Mouse (Mus musculus) spleen, adult 2 months (tissue): ENCODE results near the gene Tgoln1. TPM values are rescaled to one million over a fixed set of nuclear protein-coding genes. Genes with fewer than 3 reads are reported as not detected.

Source experiments
- DNase-seq, 2 experiments: peaks; one replicate each; pipeline versions ENCODE4 v3.0.0 to v3.0.0-alpha.2; 2012 to 2021; ENCODE audit warnings: low spot score in 2 of 2, low read depth in 1 of 2
- H3K27ac ChIP-seq: fragments of 200-500 bp; 2 replicates; pipeline ENCODE4 v1.5.1; 2012; ENCODE audit warnings: low read length, inconsistent platforms; ENCODE audit not compliant: insufficient read depth
- H3K27me3 ChIP-seq: fragments of 200-500 bp; 2 replicates; pipeline ENCODE4 v1.6.1; 2012; ENCODE audit warnings: mild to moderate bottlenecking, moderate library complexity, low read length, inconsistent platforms; ENCODE audit not compliant: control insufficient read depth, insufficient read depth
- H3K36me3 ChIP-seq: fragments of 200-500 bp; 2 replicates; pipeline ENCODE4 v1.6.1; 2012; ENCODE audit warnings: mild to moderate bottlenecking, low read length, inconsistent platforms; ENCODE audit not compliant: control insufficient read depth, insufficient read depth
- H3K4me1 ChIP-seq: fragments of 200-500 bp; 2 replicates; pipeline ENCODE4 v1.6.1; 2011; ENCODE audit warnings: inconsistent platforms; ENCODE audit not compliant: control insufficient read depth, insufficient read depth, insufficient read length
- H3K4me3 ChIP-seq: fragments of 200-500 bp; 2 replicates; pipeline ENCODE4 v1.5.1; 2011; ENCODE audit warnings: mild to moderate bottlenecking, inconsistent platforms; ENCODE audit not compliant: insufficient read depth, insufficient read length; ENCODE audit errors: extremely low read depth
- CTCF ChIP-seq: fragments of 200-500 bp; IDR thresholded peaks from 2 replicates; pipeline ENCODE4 v1.5.1; 2011; ENCODE audit warnings: mild to moderate bottlenecking, inconsistent platforms; ENCODE audit not compliant: insufficient read depth, insufficient read length, insufficient replicate concordance; ENCODE audit errors: extremely low read depth
- POLR2A ChIP-seq: fragments of 200-500 bp; IDR thresholded peaks from 2 replicates; pipeline ENCODE4 v1.6.1; 2011; ENCODE audit warnings: low read depth, low read length, inconsistent platforms
- WGBS: fragments of 180-500 bp; shearing (Covaris S2); methylation state at CpG from one replicate; pipeline ENCODE4 v1.1.7; 2018; 5-methylcytosine and 5-hydroxymethylcytosine counted together
- polyA plus RNA-seq: library from polyadenylated mRNA; depleted of rRNA; stranded (reverse); fragments of >200 nt; gene quantifications from 2 replicates; pipeline ENCODE4 v1.2.3, GENCODE M21; 2012

Gene Tgoln1
- polyA plus RNA-seq, 1 experiment = 14.9 TPM

GRCm38 (mm10) chr6:72655309-72656052 lies 38.7 kb upstream of the Tgoln1 start:
- Histone ChIP-seq H3K27ac (no peak overlapping the region), H3K4me3 (peak overlapping the region; percentile 42; the same call in 1 of the 2 replicates), H3K36me3 (no peaks in the 10 kb centered on the region), H3K4me1 (no peaks in the 10 kb centered on the region), H3K27me3 (no peaks in the 10 kb centered on the region)
- peak in 1 of 2 experiments; percentile 6 for DNase-seq
- 26% methylated on average over 20 of the region's 20 CpGs for WGBS
- TF ChIP-seq CTCF (no peak), POLR2A (no peak)

- Histone ChIP-seq H3K27ac (no peak overlapping the region), H3K36me3 (no peaks in the 10 kb centered on the region), H3K4me1 (no peaks in the 10 kb centered on the region), H3K27me3 (no peaks in the 10 kb centered on the region), H3K4me3 (no peak overlapping the region)
- TF ChIP-seq CTCF (no peak), POLR2A (no peak)
- 96% methylated on average over 6 of the region's 6 CpGs for WGBS
- no peak for DNase-seq
These were observed 37.6 kb upstream of the Tgoln1 start for GRCm38 (mm10) chr6:72654355-72654754.

GRCm38 (mm10) chr6:72653419-72653818 lies 36.6 kb upstream of the Tgoln1 start:
- Histone ChIP-seq H3K36me3 (no peaks in the 10 kb centered on the region), H3K27me3 (no peaks in the 10 kb centered on the region), H3K4me3 (no peak overlapping the region), H3K27ac (no peak overlapping the region), H3K4me1 (no peaks in the 10 kb centered on the region)
- 84% methylated on average over 7 of the region's 7 CpGs for WGBS
- TF ChIP-seq CTCF (no peak), POLR2A (no peak)
- no peak for DNase-seq

GRCm38 (mm10) chr6:72650338-72650851 lies 33.6 kb upstream of the Tgoln1 start:
- DNase-seq = no peak
- Histone ChIP-seq H3K36me3 (no peaks in the 10 kb centered on the region), H3K27me3 (no peaks in the 10 kb centered on the region), H3K27ac (no peak overlapping the region), H3K4me1 (no peaks in the 10 kb centered on the region), H3K4me3 (no peak overlapping the region)
- TF ChIP-seq CTCF (no peak), POLR2A (no peak)
- 88% methylated on average over 10 of the region's 10 CpGs for WGBS

- no peak for DNase-seq
- Histone ChIP-seq H3K27ac (no peak overlapping the region), H3K4me1 (no peaks in the 10 kb centered on the region), H3K4me3 (no peak overlapping the region), H3K27me3 (no peaks in the 10 kb centered on the region), H3K36me3 (no peaks in the 10 kb centered on the region)
- 93% methylated on average over 12 of the region's 12 CpGs for whole genome bisulfite sequencing
- TF ChIP-seq POLR2A (no peak), CTCF (no peak)
These were observed 31.3 kb upstream of the Tgoln1 start for GRCm38 (mm10) chr6:72648002-72648595.

- H3K27me3 ChIP-seq = no peaks in the 10 kb centered on the region
- H3K27ac ChIP-seq = no peak overlapping the region
- peak; percentile 29 to 48 for DNase-seq
- no peaks in the 10 kb centered on the region for H3K36me3 ChIP-seq
- TF ChIP-seq POLR2A (no peak), CTCF (peak; percentile 64; the same call in 1 of the 2 replicates)
- H3K4me3 ChIP-seq = no peak overlapping the region
- H3K4me1 ChIP-seq = no peaks in the 10 kb centered on the region
- WGBS = 68% methylated on average over 10 of the region's 10 CpGs
These were observed 30.6 kb upstream of the Tgoln1 start for GRCm38 (mm10) chr6:72647383-72647820.

- TF ChIP-seq CTCF = no peak
- TF ChIP-seq POLR2A = no peak
- H3K27me3 ChIP-seq = no peaks in the 10 kb centered on the region
- H3K27ac ChIP-seq = no peak overlapping the region
- H3K36me3 ChIP-seq = no peaks in the 10 kb centered on the region
- H3K4me1 ChIP-seq = no peaks in the 10 kb centered on the region
- DNase-seq = no peak
- WGBS = 91% methylated on average over 7 of the region's 7 CpGs
- H3K4me3 ChIP-seq = no peak overlapping the region
These were observed 28.6 kb upstream of the Tgoln1 start for GRCm38 (mm10) chr6:72645364-72645763.
